ENCODE assay signal across 24 mouse cellular contexts in the genomic region with DNA sequence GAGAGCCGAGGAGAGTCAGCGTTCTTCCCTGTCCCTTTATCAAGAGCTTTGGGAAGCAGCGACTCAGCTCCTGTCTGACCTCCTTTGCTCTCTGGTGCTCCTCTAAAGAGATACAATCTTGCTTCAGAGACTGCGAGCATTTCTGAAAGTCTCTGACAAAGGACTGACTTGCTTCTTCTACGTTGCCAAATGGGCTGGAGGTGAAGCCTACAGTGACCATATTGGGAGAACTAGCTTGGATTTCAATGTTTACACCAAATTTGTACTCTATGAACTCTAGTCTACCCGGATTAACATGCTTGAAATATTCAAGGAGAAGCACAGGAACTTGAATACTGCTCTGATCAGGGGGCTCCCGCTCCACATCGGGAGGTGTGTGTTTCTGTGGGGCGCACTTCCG. TPM values are rescaled to one million over a fixed set of nuclear protein-coding genes. Genes with fewer than 3 reads are reported as not detected.
DNase-seq lines count a peak whose midpoint lies in the region; ATAC-seq and TF ChIP-seq lines count a peak whose summit lies in the region.
"Had no signal": no experiment of that assay in that cellular context is flagged by ENCODE, and none has a peak within 500 bp of the region (broad histone marks: within the 10 kb centered on the region; RNA-seq: fewer than 3 reads in every experiment).

No protein-coding gene starts in this region.

- no peak for TF ChIP-seq CTCF in liver, adult 2 months (IDR thresholded peaks at IDR 0.05; ENCODE audit: low read depth, low read length)
- TF ChIP-seq CTCF in testis, adult 2 months (IDR thresholded peaks at IDR 0.05; ENCODE audit: control insufficient read depth, insufficient read depth, insufficient replicate concordance, low read depth, low read length) = no peak

- peak overlapping the region; percentile 93 for H3K27ac ChIP-seq in liver, adult 2 months (replicated peaks; ENCODE audit: insufficient read depth, low read depth, low read length)
- H3K27ac ChIP-seq in liver, embryonic 11.5 days (ENCODE audit: low read depth, low read length) = no peak overlapping the region
- no peak overlapping the region for H3K27ac ChIP-seq in testis, adult 2 months (ENCODE audit: control insufficient read depth, insufficient read depth, low read depth, low read length)
- H3K27ac ChIP-seq in forebrain, embryonic 14.5 days (ENCODE audit: low read depth, low read length) = no peak overlapping the region
- H3K27ac ChIP-seq: embryonic facial prominence, embryonic 10.5 days; embryonic facial prominence, embryonic 12.5 days; forebrain, embryonic 13.5 days had no signal

- H3K79me2 ChIP-seq in liver, adult 2 months (ENCODE audit: control insufficient read depth, insufficient read depth, low read length) = peaks cover 8% of the 10 kb centered on the region; the same call in 1 of the 2 replicates

- WGBS in liver, adult 2 months = 47% methylated on average over 10 of the region's 10 CpGs
- 80% methylated on average over 10 of the region's 10 CpGs for WGBS in liver, embryonic 11.5 days
- 88% methylated on average over 10 of the region's 10 CpGs for WGBS in forebrain, embryonic 14.5 days

- H3K9me3 ChIP-seq in liver, embryonic 11.5 days (ENCODE audit: control insufficient read depth, low read length) = no peaks in the 10 kb centered on the region
- no peaks in the 10 kb centered on the region for H3K9me3 ChIP-seq in forebrain, embryonic 14.5 days (replicated peaks; ENCODE audit: control insufficient read depth, low read length)
- H3K9me3 ChIP-seq: embryonic facial prominence, embryonic 10.5 days; embryonic facial prominence, embryonic 12.5 days; forebrain, embryonic 13.5 days; G1E had no signal

- no peak for TF ChIP-seq POLR2A in liver, adult 2 months (IDR thresholded peaks at IDR 0.05; ENCODE audit: extremely low read depth, insufficient read depth, low read length)
- no peak for TF ChIP-seq POLR2A in testis, adult 2 months (IDR thresholded peaks at IDR 0.05; ENCODE audit: control insufficient read depth, low read depth, low read length)

- H3K36me3 ChIP-seq in liver, adult 2 months (ENCODE audit: control insufficient read depth, insufficient read depth, low read length) = peaks cover 46% of the 10 kb centered on the region
- no peaks in the 10 kb centered on the region for H3K36me3 ChIP-seq in liver, embryonic 11.5 days (ENCODE audit: control insufficient read depth, insufficient read depth, low read length)
- no peaks in the 10 kb centered on the region for H3K36me3 ChIP-seq in testis, adult 2 months (ENCODE audit: control insufficient read depth, insufficient read depth, low read length)
- no peaks in the 10 kb centered on the region for H3K36me3 ChIP-seq in forebrain, embryonic 14.5 days (ENCODE audit: control insufficient read depth, insufficient read depth, low read length)
- H3K36me3 ChIP-seq: embryonic facial prominence, embryonic 10.5 days; embryonic facial prominence, embryonic 12.5 days had no signal

- peak; percentile 31 for DNase-seq in adrenal gland, adult 2 months
- DNase-seq in adrenal gland, postnatal 4 days (ENCODE audit: low spot score in 2 of 2) = no peak
- DNase-seq in liver, adult 2 months (ENCODE audit: extremely low read depth, low read depth, low spot score) = peak; percentile 80
- DNase-seq in liver, embryonic 11.5 days (ENCODE audit: low spot score) = no peak
- no peak for DNase-seq in testis, postnatal 10 days (ENCODE audit: low spot score)
- peak; percentile 19 for DNase-seq in testis, postnatal 14 days (ENCODE audit: low spot score)
- no peak for DNase-seq in forebrain, embryonic 14.5 days (ENCODE audit: low spot score)
- DNase-seq: adrenal gland, adult 8-10 months; B cell, adult 2 months; cerebellum, adult 11-12 months; cerebellum, adult 2 months; cerebellum, adult 9-10 months; cerebellum, postnatal 10 days; cerebellum, postnatal 25 days had no signal

- H3K4me3 ChIP-seq in liver, adult 2 months (ENCODE audit: insufficient read depth, low read depth, low read length) = no peak overlapping the region
- no peak overlapping the region for H3K4me3 ChIP-seq in liver, embryonic 11.5 days (ENCODE audit: low read depth, low read length)
- peak overlapping the region; percentile 14; the same call in 1 of the 2 replicates for H3K4me3 ChIP-seq in testis, adult 2 months (ENCODE audit: control insufficient read depth, low read depth, low read length)
- no peak overlapping the region for H3K4me3 ChIP-seq in forebrain, embryonic 14.5 days (ENCODE audit: low read depth, low read length)
- H3K4me3 ChIP-seq: embryonic facial prominence, embryonic 10.5 days; embryonic facial prominence, embryonic 12.5 days; forebrain, embryonic 13.5 days had no signal

- peaks cover 30% of the 10 kb centered on the region for H3K4me1 ChIP-seq in liver, adult 2 months (ENCODE audit: control insufficient read depth, insufficient read depth, low read length)
- no peaks in the 10 kb centered on the region for H3K4me1 ChIP-seq in liver, embryonic 11.5 days (replicated peaks; ENCODE audit: control insufficient read depth, insufficient read depth, low read length)
- peaks cover 8% of the 10 kb centered on the region; the same call in 1 of the 2 replicates for H3K4me1 ChIP-seq in testis, adult 2 months (ENCODE audit: control insufficient read depth, insufficient read depth, low read length)
- H3K4me1 ChIP-seq in forebrain, embryonic 14.5 days (ENCODE audit: control insufficient read depth, insufficient read depth, low read length) = no peaks in the 10 kb centered on the region
- H3K4me1 ChIP-seq: embryonic facial prominence, embryonic 10.5 days; embryonic facial prominence, embryonic 12.5 days had no signal

- no peak for ATAC-seq in liver, embryonic 11.5 days (replicated peaks; ENCODE audit: low FRiP score)
- ATAC-seq in forebrain, embryonic 14.5 days = no peak
- ATAC-seq: activated CD4-positive, CD25-positive, alpha-beta regulatory T cell, adult 4 months; CD4-positive, CD25-positive, alpha-beta regulatory T cell, adult 4 months; forebrain, embryonic 13.5 days; forebrain, embryonic 16.5 days; Patski had no signal

- H3K27me3 ChIP-seq in liver, adult 2 months (ENCODE audit: control insufficient read depth, insufficient read depth, low read length) = no peaks in the 10 kb centered on the region
- no peaks in the 10 kb centered on the region; the same call in 1 of the 2 replicates for H3K27me3 ChIP-seq in liver, embryonic 11.5 days (replicated peaks; ENCODE audit: control insufficient read depth, insufficient read depth, low read length)
- no peaks in the 10 kb centered on the region for H3K27me3 ChIP-seq in testis, adult 2 months (ENCODE audit: control insufficient read depth, insufficient read depth, low read length)
- H3K27me3 ChIP-seq in forebrain, embryonic 14.5 days (replicated peaks; ENCODE audit: control insufficient read depth, insufficient read depth, low read length) = no peaks in the 10 kb centered on the region
- H3K27me3 ChIP-seq: CH12.LX; embryonic facial prominence, embryonic 12.5 days; forebrain, embryonic 13.5 days; Patski had no signal

- H3K4me2 ChIP-seq in liver, embryonic 11.5 days = no peak overlapping the region
- no peak overlapping the region for H3K4me2 ChIP-seq in forebrain, embryonic 14.5 days (ENCODE audit: low read length)
- H3K4me2 ChIP-seq: embryonic facial prominence, embryonic 12.5 days; forebrain, embryonic 13.5 days had no signal

- peak overlapping the region; percentile 17 for H3K9ac ChIP-seq in liver, adult 2 months (ENCODE audit: low read depth, low read length)
- H3K9ac ChIP-seq in liver, embryonic 11.5 days (ENCODE audit: low read depth, low read length) = no peak overlapping the region
- H3K9ac ChIP-seq in forebrain, embryonic 14.5 days (ENCODE audit: low read length) = no peak overlapping the region
- H3K9ac ChIP-seq: embryonic facial prominence, embryonic 12.5 days; forebrain, embryonic 13.5 days had no signal

RNA-seq across cellular contexts. Expression of a gene that starts 5.1 kb away (rescaled TPM):
- 10 to 100 TPM; 10.7 to 15.4 TPM for total RNA-seq in adrenal gland, adult 2 months (2021)
- polyA plus RNA-seq in adrenal gland, adult 2 months (2012; rRNA removed) = 1.8 and 2.1 TPM in 2 replicates
- 10 to 100 TPM; 17.7 to 18.4 TPM for total RNA-seq in adrenal gland, postnatal 4 days (2021)
- 36.0 and 63.5 TPM in 2 replicates for total RNA-seq in liver, adult 2 months (2014; rRNA removed)
- 11.9 and 13.7 TPM in 2 replicates for polyA plus RNA-seq in liver, adult 2 months (2012; rRNA removed)
- polyA plus RNA-seq in liver, embryonic 11.5 days (2014; fragmentation: Nextera tagmentation; extraction: Ambion mirVana) = 4.1 and 5.7 TPM in 2 replicates
- polyA plus RNA-seq in testis, adult 2 months (2012; rRNA removed) = 0.38 and 0.60 TPM in 2 replicates
- polyA plus RNA-seq in forebrain, embryonic 14.5 days (2014; fragmentation: Nextera tagmentation; extraction: Ambion mirVana) = 2.5 and 3.1 TPM in 2 replicates

RNA-seq across cellular contexts. Expression of a gene that starts 5.8 kb away (rescaled TPM):
- total RNA-seq in adrenal gland, adult 2 months (2021) = 10 to 100 TPM in 1 of 2 experiments, 1 to 10 TPM in 1; 7.0 to 10.2 TPM
- polyA plus RNA-seq in adrenal gland, adult 2 months (2012; rRNA removed) = 2.8 and 3.0 TPM in 2 replicates
- total RNA-seq in adrenal gland, postnatal 4 days (2021) = 10 to 100 TPM in 1 of 2 experiments, 1 to 10 TPM in 1; 9.4 to 12.4 TPM
- 26.0 and 31.6 TPM in 2 replicates for total RNA-seq in liver, adult 2 months (2014; rRNA removed)
- polyA plus RNA-seq in liver, adult 2 months (2012; rRNA removed) = 11.2 and 12.2 TPM in 2 replicates
- polyA plus RNA-seq in liver, embryonic 11.5 days (2014; fragmentation: Nextera tagmentation; extraction: Ambion mirVana) = 3.2 and 3.8 TPM in 2 replicates
- polyA plus RNA-seq in testis, adult 2 months (2012; rRNA removed) = 0.44 and 0.59 TPM in 2 replicates
- 1.9 and 2.3 TPM in 2 replicates for polyA plus RNA-seq in forebrain, embryonic 14.5 days (2014; fragmentation: Nextera tagmentation; extraction: Ambion mirVana)

RNA-seq across cellular contexts. Expression of a gene that starts 45.4 kb away (rescaled TPM):
- 10 to 100 TPM; 70.3 to 100.0 TPM for total RNA-seq in adrenal gland, adult 2 months (2021)
- 2.5 and 3.8 TPM in 2 replicates for polyA plus RNA-seq in adrenal gland, adult 2 months (2012; rRNA removed)
- 10 to 100 TPM; 49.9 to 58.6 TPM for total RNA-seq in adrenal gland, postnatal 4 days (2021)
- total RNA-seq in liver, adult 2 months (2014; rRNA removed) = 21.1 and 21.4 TPM in 2 replicates
- polyA plus RNA-seq in liver, adult 2 months (2012; rRNA removed) = 5.7 and 6.1 TPM in 2 replicates
- polyA plus RNA-seq in liver, embryonic 11.5 days (2014; fragmentation: Nextera tagmentation; extraction: Ambion mirVana) = 53.6 and 63.6 TPM in 2 replicates
- polyA plus RNA-seq in testis, adult 2 months (2012; rRNA removed) = 10.6 and 13.7 TPM in 2 replicates
- polyA plus RNA-seq in forebrain, embryonic 14.5 days (2014; fragmentation: Nextera tagmentation; extraction: Ambion mirVana) = 85.2 and 90.2 TPM in 2 replicates

Comparison
In these comparisons a context has a peak if more than half of its experiments do, and no peak if none do; other contexts are left out.
1. DNase-seq: peak in adrenal gland, adult 2 months (single experiment), liver, adult 2 months (single experiment) and testis, postnatal 14 days (single experiment); none in adrenal gland, postnatal 4 days (0 of 2), liver, embryonic 11.5 days (single experiment), testis, postnatal 10 days (single experiment) and forebrain, embryonic 14.5 days (single experiment).